Comparison of ENCODE assay signal across 8 mouse cellular contexts in the genomic region with DNA sequence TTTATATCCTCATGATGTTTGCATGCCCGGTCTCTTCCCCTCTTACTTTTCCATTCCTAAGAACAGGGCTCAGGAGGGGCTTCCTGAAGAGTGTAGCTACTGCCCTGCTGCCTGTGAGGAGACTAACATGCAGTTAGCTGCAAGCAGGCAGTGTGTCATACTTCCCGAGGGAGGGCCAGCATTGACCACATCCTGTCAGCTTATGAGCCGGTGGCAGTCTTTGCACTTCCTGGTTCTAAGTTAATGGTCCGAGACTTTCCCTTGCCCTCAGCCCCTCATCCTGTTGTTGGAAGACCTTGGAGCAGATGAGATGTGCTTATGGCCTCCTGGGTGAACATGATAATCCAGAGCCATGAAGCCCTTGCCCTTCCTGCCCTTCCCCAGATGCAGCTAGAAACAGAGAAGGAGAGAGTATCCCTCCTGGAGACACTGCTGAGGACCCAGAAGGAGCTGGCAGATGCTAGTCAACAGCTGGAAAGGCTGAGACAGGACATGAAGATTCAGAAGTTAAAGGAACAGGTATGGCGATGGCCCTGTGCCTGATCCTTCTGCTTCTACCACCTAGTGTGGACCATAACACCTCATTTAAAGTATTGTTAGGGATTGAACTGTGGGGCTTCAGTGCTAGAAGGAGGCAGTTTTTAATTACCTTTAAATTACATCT. TPM values are rescaled to one million over a fixed set of nuclear protein-coding genes. Genes with fewer than 3 reads are reported as not detected.
DNase-seq lines count a peak whose midpoint lies in the region; ATAC-seq and TF ChIP-seq lines count a peak whose summit lies in the region.

No protein-coding gene starts in this region.

- H3K4me1 ChIP-seq in intestine, postnatal 0 days (replicated peaks; ENCODE audit: control insufficient read depth, insufficient read depth, low read length) = no peaks in the 10 kb centered on the region

- no peak overlapping the region; the same call in 1 of the 2 replicates for H3K27ac ChIP-seq in intestine, postnatal 0 days (ENCODE audit: low read depth, low read length)

- H3K27me3 ChIP-seq in intestine, postnatal 0 days (replicated peaks; ENCODE audit: control insufficient read depth, insufficient read depth, low read length) = no peaks in the 10 kb centered on the region

- ATAC-seq in monocyte, adult 5-6 weeks (replicated peaks; ENCODE audit: insufficient number of reproducible peaks, low FRiP score, low TSS enrichment, poor library complexity, severe bottlenecking) = peak; percentile 92
- ATAC-seq in intestine, postnatal 0 days = no peak

- no peak for TF ChIP-seq CTCF in intestine, postnatal 0 days (IDR thresholded peaks at IDR 0.05; ENCODE audit: low read depth)

- H3K9ac ChIP-seq in intestine, postnatal 0 days (ENCODE audit: low read depth, low read length) = no peak overlapping the region

- H3K4me3 ChIP-seq in intestine, postnatal 0 days (ENCODE audit: low read depth, low read length) = no peak overlapping the region

- peak; percentile 79 for DNase-seq in CD4-positive, CD25-positive, alpha-beta regulatory T cell, adult 2 months (ENCODE audit: low read depth, low spot score)
- peak; percentile 27 for DNase-seq in fibroblast of lung, adult 2 months (ENCODE audit: low read depth)
- DNase-seq in kidney, postnatal 14 days = peak; percentile 59
- DNase-seq in gastrocnemius, adult 8-10 months (ENCODE audit: low spot score in 2 of 2) = no peak
- DNase-seq in right cerebral cortex, postnatal 36 days (ENCODE audit: low spot score in 2 of 2) = no peak
- no peak for DNase-seq in urinary bladder, postnatal 25 days (ENCODE audit: low spot score)

- H3K4me2 ChIP-seq in intestine, postnatal 0 days (replicated peaks; ENCODE audit: low read depth) = no peak overlapping the region; the same call in 1 of the 2 replicates

- WGBS in intestine, postnatal 0 days = 77% methylated on average over 5 of the region's 5 CpGs

- H3K36me3 ChIP-seq in intestine, postnatal 0 days (ENCODE audit: control insufficient read depth, insufficient read depth) = peaks cover 81% of the 10 kb centered on the region

- no peaks in the 10 kb centered on the region for H3K9me3 ChIP-seq in intestine, postnatal 0 days (ENCODE audit: control insufficient read depth)

RNA-seq across cellular contexts. Expression of a gene that starts 23.2 kb away (rescaled TPM):
- total RNA-seq in monocyte, adult 5-6 weeks (2017) = 67.3 to 170 TPM (median 77.6 TPM) in 3 replicates
- total RNA-seq in gastrocnemius, adult 8-10 months (2022) = 1 to 10 TPM; 4.1 to 4.5 (median 4.2) TPM
- polyA plus RNA-seq in intestine, postnatal 0 days (2015; fragmentation: Nextera tagmentation; extraction: Ambion mirVana) = 4.0 and 5.9 TPM in 2 replicates

RNA-seq across cellular contexts. Expression of a gene that starts 28.3 kb away (rescaled TPM):
- 0.87 to 1.8 TPM in 2 of 3 replicates, not detected in the other for total RNA-seq in monocyte, adult 5-6 weeks (2017)
- total RNA-seq in gastrocnemius, adult 8-10 months (2022) = under 1 TPM in 2 of 4 experiments, not detected in 2; 0.54 to 0.76 TPM
- polyA plus RNA-seq in intestine, postnatal 0 days (2015; fragmentation: Nextera tagmentation; extraction: Ambion mirVana) = 0.59 and 1.5 TPM in 2 replicates

RNA-seq across cellular contexts. Expression of a gene that starts 28.4 kb away (rescaled TPM):
- total RNA-seq in monocyte, adult 5-6 weeks (2017) = 57.6 to 77.8 TPM (median 66.2 TPM) in 3 replicates
- 10 to 100 TPM; 42.5 to 54.4 (median 49.1) TPM for total RNA-seq in gastrocnemius, adult 8-10 months (2022)
- 227 and 235 TPM in 2 replicates for polyA plus RNA-seq in intestine, postnatal 0 days (2015; fragmentation: Nextera tagmentation; extraction: Ambion mirVana)

RNA-seq across cellular contexts. Expression of a gene that starts 34.3 kb away (rescaled TPM):
- not detected in 3 replicates for total RNA-seq in monocyte, adult 5-6 weeks (2017)
- under 1 TPM in 2 of 4 experiments, not detected in 2; 0.16 to 0.19 TPM for total RNA-seq in gastrocnemius, adult 8-10 months (2022)
- 0.26 and 1.0 TPM in 2 replicates for polyA plus RNA-seq in intestine, postnatal 0 days (2015; fragmentation: Nextera tagmentation; extraction: Ambion mirVana)

RNA-seq across cellular contexts. Expression of a gene that starts 38.9 kb away (rescaled TPM):
- total RNA-seq in monocyte, adult 5-6 weeks (2017) = not detected in 3 replicates
- not detected for total RNA-seq in gastrocnemius, adult 8-10 months (2022)
- not detected in 2 replicates for polyA plus RNA-seq in intestine, postnatal 0 days (2015; fragmentation: Nextera tagmentation; extraction: Ambion mirVana)

Comparison
In these comparisons a context has a peak if more than half of its experiments do, and no peak if none do; other contexts are left out.
1. DNase-seq: peak in CD4-positive, CD25-positive, alpha-beta regulatory T cell, adult 2 months (single experiment), fibroblast of lung, adult 2 months (single experiment) and kidney, postnatal 14 days (single experiment); none in gastrocnemius, adult 8-10 months (0 of 2), right cerebral cortex, postnatal 36 days (0 of 2) and urinary bladder, postnatal 25 days (single experiment).
2. RNA of a gene that starts 23.2 kb away (total RNA-seq): 67.3 to 170 TPM in monocyte, adult 5-6 weeks; 4.1 to 4.5 TPM in gastrocnemius, adult 8-10 months; every median in the first group is over 10 times any median in the second.